Mouse (Mus musculus) E14TG2a.4 (cell line): ENCODE measurements around the gene Trim38.
A peak's percentile ranks its signal among the peaks of the same experiment; 100 is the strongest.

Experiments
- H3K27me3 ChIP-seq: 2 replicates; pipeline ENCODE4 v1.6.1; 2014; ENCODE audit warnings: low read length, control low read depth; ENCODE audit not compliant: insufficient read depth
- H3K36me3 ChIP-seq: 2 replicates; pipeline ENCODE4 v1.6.1; 2014; ENCODE audit warnings: low read length, control low read depth; ENCODE audit not compliant: insufficient read depth
- H3K4me1 ChIP-seq: replicated peaks from 2 replicates; pipeline ENCODE4 v1.6.1; 2014; ENCODE audit warnings: low read depth, low read length, control low read depth
- H3K4me3 ChIP-seq: replicated peaks from 2 replicates; pipeline ENCODE4 v1.5.1; 2014; ENCODE audit warnings: mild to moderate bottlenecking, low read length
- H3K9me3 ChIP-seq: 2 replicates; pipeline ENCODE4 v1.6.1; 2014; ENCODE audit warnings: low read length, control low read depth
- CTCF ChIP-seq: conservative IDR thresholded peaks from 2 replicates; pipeline ENCODE4 v1.5.1; 2014; ENCODE audit warnings: low read length
- NANOG ChIP-seq: IDR thresholded peaks from 2 replicates; pipeline ENCODE4 v1.6.1; 2014; ENCODE audit warnings: borderline replicate concordance, low read length, mixed read lengths
- POU5F1 ChIP-seq: IDR thresholded peaks from 2 replicates; pipeline ENCODE4 v1.6.1; 2014; ENCODE audit warnings: low read length, borderline replicate concordance

Trim38 gene

DNA sequence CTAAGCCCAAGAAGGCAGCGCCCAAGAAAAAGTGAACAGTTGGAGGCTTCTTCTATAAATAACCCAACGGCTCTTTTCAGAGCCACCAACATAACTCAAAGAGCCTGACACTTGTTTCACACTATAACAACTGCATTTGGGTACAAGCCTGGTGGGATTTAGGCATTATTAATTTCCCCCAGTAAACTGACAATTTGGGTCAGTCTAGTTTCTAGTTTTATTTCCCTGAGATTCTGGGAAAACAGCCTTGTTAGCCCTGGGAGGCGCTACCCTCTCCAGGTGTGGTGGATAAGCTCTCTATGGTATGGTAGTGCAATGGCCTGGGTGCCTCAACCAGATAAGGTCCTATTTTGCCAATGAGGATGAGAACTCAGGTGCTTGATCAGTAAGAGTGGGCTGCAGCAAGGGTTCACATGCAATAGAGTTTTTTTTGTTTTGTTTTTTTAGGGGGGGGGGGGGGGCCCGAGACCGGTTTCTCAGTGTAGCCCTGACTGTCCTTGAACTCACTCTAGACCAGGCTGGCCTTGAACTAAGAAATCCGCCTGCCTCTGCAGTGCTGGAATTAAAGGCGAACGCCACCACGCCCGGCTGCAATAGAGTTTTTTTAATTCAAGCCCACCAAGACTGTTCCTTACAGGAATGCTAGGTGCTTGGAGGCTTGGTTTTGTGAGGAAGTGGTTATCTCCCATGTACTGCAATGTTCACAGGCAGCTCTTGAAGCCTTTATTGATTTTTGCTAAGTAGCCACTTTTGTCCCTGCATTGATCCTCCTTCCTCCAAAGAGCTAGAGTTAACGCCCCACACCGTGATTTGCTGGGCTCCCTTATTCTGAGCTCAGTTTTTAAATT is 5.2 kb upstream of the Trim38 start:
- Histone ChIP-seq H3K36me3 (no peaks in the 10 kb centered on the region), H3K27me3 (no peaks in the 10 kb centered on the region), H3K4me3 (peak overlapping the region; percentile 79), H3K9me3 (no peaks in the 10 kb centered on the region), H3K4me1 (peaks cover 32% of the 10 kb centered on the region)
- TF ChIP-seq NANOG = no peak
- no peak for TF ChIP-seq POU5F1
- no peak for TF ChIP-seq CTCF

- H3K4me1 ChIP-seq = peaks cover 28% of the 10 kb centered on the region
- no peak for TF ChIP-seq CTCF
- TF ChIP-seq POU5F1 = no peak
- TF ChIP-seq NANOG = no peak
Measured at GRCm38 (mm10) chr13:23765172-23765513, 4.6 kb upstream of the Trim38 start.

DNA sequence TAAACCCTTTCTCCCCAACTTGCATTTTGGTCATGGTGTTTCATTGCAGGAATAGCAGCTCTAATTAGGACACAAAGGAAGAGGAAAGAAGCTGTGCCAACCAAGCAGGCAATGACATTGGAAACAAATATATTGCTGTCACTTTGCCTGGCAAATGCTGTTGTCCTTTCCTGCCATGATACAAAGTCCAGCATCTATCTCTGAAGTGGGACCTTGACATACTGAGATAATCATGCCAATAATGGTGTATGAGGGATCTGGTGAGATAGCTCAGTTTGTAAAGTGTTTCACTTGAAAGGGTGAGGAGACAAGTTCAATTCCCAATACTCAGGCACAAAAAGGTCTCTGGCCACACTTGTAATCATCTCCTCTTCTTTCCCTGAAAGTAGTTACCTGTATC is 2.9 kb upstream of the Trim38 start:
- H3K36me3 ChIP-seq = no peaks in the 10 kb centered on the region
- no peak for TF ChIP-seq CTCF
- no peak for TF ChIP-seq NANOG
- no peak for TF ChIP-seq POU5F1
- no peaks in the 10 kb centered on the region for H3K27me3 ChIP-seq
- H3K9me3 ChIP-seq = no peaks in the 10 kb centered on the region
- no peak overlapping the region for H3K4me3 ChIP-seq
- peaks cover 40% of the 10 kb centered on the region for H3K4me1 ChIP-seq

More at GRCm38 (mm10) chr13:23765172-23765513, 4.6 kb upstream of the Trim38 start:
- no peaks in the 10 kb centered on the region for H3K27me3 ChIP-seq
- H3K9me3 ChIP-seq = no peaks in the 10 kb centered on the region
- peak overlapping the region; percentile 79 for H3K4me3 ChIP-seq
- no peaks in the 10 kb centered on the region for H3K36me3 ChIP-seq

DNA sequence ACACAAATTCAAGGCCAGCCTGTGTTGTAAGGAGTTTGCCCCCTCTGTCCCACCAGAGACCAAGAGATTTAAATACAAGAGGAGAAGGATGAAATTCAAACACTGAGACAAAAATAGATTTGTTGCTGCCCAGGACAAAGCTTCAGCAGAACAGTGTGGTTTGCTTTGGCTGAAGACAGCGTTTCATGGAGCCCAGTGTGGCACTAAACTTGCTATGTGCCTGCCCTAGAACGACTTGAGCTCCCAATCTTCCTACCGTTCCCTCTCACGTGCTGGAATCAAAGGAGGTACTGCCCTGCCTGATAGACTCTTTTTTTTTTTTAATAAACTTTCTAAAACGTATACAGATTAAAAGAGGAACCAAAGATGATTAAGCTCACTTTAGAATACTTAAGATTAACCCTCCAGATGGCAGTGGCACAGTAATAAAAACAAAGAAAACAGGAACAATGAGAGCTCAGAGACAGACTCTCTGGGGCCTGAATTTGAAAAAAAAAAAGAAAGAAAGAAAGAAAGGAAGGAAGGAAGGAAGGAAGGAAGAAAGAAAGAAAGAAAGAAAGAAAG is 797 bp upstream of the Trim38 start:
- Histone ChIP-seq H3K4me3 (no peak overlapping the region), H3K9me3 (no peaks in the 10 kb centered on the region), H3K4me1 (peaks cover 54% of the 10 kb centered on the region), H3K27me3 (no peaks in the 10 kb centered on the region), H3K36me3 (no peaks in the 10 kb centered on the region)
- TF ChIP-seq NANOG (no peak), CTCF (no peak), POU5F1 (no peak)

GRCm38 (mm10) chr13:23772561-23773313 is 3.0 kb downstream of the Trim38 start:
- Histone ChIP-seq H3K27me3 (no peaks in the 10 kb centered on the region), H3K9me3 (no peaks in the 10 kb centered on the region), H3K4me3 (no peak overlapping the region), H3K36me3 (no peaks in the 10 kb centered on the region), H3K4me1 (peaks cover 43% of the 10 kb centered on the region)
- TF ChIP-seq POU5F1 (no peak), CTCF (no peak), NANOG (no peak)

GRCm38 (mm10) chr13:23778339-23778738 is 8.6 kb downstream of the Trim38 start:
- Histone ChIP-seq H3K4me3 (no peak overlapping the region), H3K9me3 (0 out of 2 replicates have a peak, but pooled peaks cover 3% of the 10 kb centered on the region), H3K27me3 (no peaks in the 10 kb centered on the region), H3K36me3 (no peaks in the 10 kb centered on the region), H3K4me1 (peaks cover 25% of the 10 kb centered on the region)
- no peak for TF ChIP-seq CTCF
- no peak for TF ChIP-seq NANOG
- TF ChIP-seq POU5F1 = no peak

GRCm38 (mm10) chr13:23779025-23779424 is 9.3 kb downstream of the Trim38 start:
- Histone ChIP-seq H3K4me1 (peaks cover 21% of the 10 kb centered on the region), H3K4me3 (no peak overlapping the region), H3K27me3 (no peaks in the 10 kb centered on the region), H3K36me3 (no peaks in the 10 kb centered on the region), H3K9me3 (0 out of 2 replicates have a peak, but pooled peaks cover 3% of the 10 kb centered on the region)
- TF ChIP-seq POU5F1 (no peak), CTCF (no peak), NANOG (no peak)

- no peak overlapping the region for H3K4me3 ChIP-seq
- TF ChIP-seq NANOG (no peak), POU5F1 (no peak), CTCF (peak; percentile 77)
Measured at GRCm38 (mm10) chr13:23792520-23792919, 22.8 kb downstream of the Trim38 start.

More at GRCm38 (mm10) chr13:23792520-23792919, 22.8 kb downstream of the Trim38 start:
- Histone ChIP-seq H3K9me3 (no peaks in the 10 kb centered on the region), H3K4me1 (no peaks in the 10 kb centered on the region), H3K27me3 (peaks cover 9% of the 10 kb centered on the region; the same call in 1 of the 2 replicates), H3K36me3 (no peaks in the 10 kb centered on the region)
